Mouse (Mus musculus) testis, adult 2 months (tissue): ENCODE measurements around the gene Nckap5. TPM values are rescaled to one million over a fixed set of nuclear protein-coding genes. Genes with fewer than 3 reads are reported as not detected.

Source experiments
- H3K27ac ChIP-seq: fragments of 200-500 bp; 2 replicates; pipeline ENCODE4 v1.5.1; 2012; ENCODE audit warnings: low read depth, low read length; ENCODE audit not compliant: control insufficient read depth, insufficient read depth
- H3K27me3 ChIP-seq: fragments of 200-500 bp; 2 replicates; pipeline ENCODE4 v1.6.1; 2012; ENCODE audit warnings: mild to moderate bottlenecking, low read length, moderate library complexity; ENCODE audit not compliant: control insufficient read depth, insufficient read depth
- H3K36me3 ChIP-seq: fragments of 200-500 bp; 2 replicates; pipeline ENCODE4 v1.6.1; 2012; ENCODE audit warnings: mild to moderate bottlenecking, low read length; ENCODE audit not compliant: control insufficient read depth, insufficient read depth
- H3K4me1 ChIP-seq: fragments of 200-500 bp; 2 replicates; pipeline ENCODE4 v1.6.1; 2012; ENCODE audit warnings: low read length; ENCODE audit not compliant: control insufficient read depth, insufficient read depth
- H3K4me3 ChIP-seq: fragments of 200-500 bp; 2 replicates; pipeline ENCODE4 v1.5.1; 2012; ENCODE audit warnings: low read depth, mild to moderate bottlenecking, low read length, moderate library complexity, mixed read lengths; ENCODE audit not compliant: control insufficient read depth
- CTCF ChIP-seq: fragments of 200-500 bp; IDR thresholded peaks from 2 replicates; pipeline ENCODE4 v1.5.1; 2012; ENCODE audit warnings: low read depth, mild to moderate bottlenecking, inconsistent platforms, low read length, moderate library complexity; ENCODE audit not compliant: control insufficient read depth, insufficient read depth, insufficient replicate concordance
- POLR2A ChIP-seq: fragments of 200-500 bp; IDR thresholded peaks from 2 replicates; pipeline ENCODE4 v1.6.1; 2012; ENCODE audit warnings: low read depth, mild to moderate bottlenecking, inconsistent platforms, low read length, moderate library complexity; ENCODE audit not compliant: control insufficient read depth
- polyA plus RNA-seq: library from polyadenylated mRNA; depleted of rRNA; stranded (reverse); fragments of >200 nt; gene quantifications from 2 replicates; pipeline ENCODE4 v1.2.3, GENCODE M21; 2012

Gene Nckap5
- polyA plus RNA-seq, 1 experiment: 1.0 TPM

DNA sequence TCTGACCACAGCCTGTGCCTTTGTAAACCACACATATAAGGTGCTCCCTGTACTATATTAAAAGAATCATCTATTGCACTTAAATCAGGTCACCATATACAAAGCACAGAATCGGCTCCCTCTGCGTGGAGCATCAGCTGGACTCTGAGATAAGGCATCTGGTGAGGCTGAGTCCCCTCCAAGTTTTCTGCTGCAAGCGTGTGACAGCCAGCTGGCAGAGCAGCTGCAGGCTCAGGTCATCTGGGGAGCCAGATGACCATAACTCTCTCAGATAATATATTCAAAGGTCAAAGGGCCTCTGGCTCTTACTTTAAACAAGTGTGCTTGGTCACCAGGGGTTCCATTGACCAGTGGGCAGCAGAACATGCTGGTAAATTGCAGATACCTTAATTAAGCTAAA, 233.2 kb downstream of the Nckap5 start:
- no peaks in the 10 kb centered on the region for H3K4me1 ChIP-seq
- no peaks in the 10 kb centered on the region for H3K36me3 ChIP-seq
- no peak overlapping the region for H3K27ac ChIP-seq
- H3K27me3 ChIP-seq: no peaks in the 10 kb centered on the region
- no peak overlapping the region for H3K4me3 ChIP-seq
- TF ChIP-seq CTCF (no peak), POLR2A (no peak)

DNA sequence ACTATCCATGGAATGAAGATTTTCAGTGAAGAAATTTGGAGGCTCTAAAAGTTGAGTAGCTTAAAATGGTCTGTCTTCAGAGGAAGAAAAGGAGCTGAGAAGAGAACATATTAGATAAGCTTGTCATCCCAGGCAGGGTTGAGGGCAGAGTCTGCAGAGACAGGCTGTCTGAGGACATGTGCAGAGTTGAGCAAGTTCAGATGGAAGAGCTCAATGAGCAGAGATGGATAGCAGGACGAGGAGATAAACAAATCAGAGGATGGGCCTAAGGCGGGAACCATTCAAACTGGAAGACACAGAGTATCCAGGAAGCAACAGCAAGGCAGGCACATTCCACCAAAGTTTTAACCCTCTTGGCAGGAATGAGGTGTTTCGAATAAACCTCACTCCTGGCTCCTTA, 235.8 kb downstream of the Nckap5 start:
- no peak for TF ChIP-seq CTCF
- TF ChIP-seq POLR2A: no peak
- H3K27me3 ChIP-seq: no peaks in the 10 kb centered on the region
- no peak overlapping the region for H3K27ac ChIP-seq
- no peak overlapping the region for H3K4me3 ChIP-seq
- no peaks in the 10 kb centered on the region for H3K4me1 ChIP-seq
- no peaks in the 10 kb centered on the region for H3K36me3 ChIP-seq

DNA sequence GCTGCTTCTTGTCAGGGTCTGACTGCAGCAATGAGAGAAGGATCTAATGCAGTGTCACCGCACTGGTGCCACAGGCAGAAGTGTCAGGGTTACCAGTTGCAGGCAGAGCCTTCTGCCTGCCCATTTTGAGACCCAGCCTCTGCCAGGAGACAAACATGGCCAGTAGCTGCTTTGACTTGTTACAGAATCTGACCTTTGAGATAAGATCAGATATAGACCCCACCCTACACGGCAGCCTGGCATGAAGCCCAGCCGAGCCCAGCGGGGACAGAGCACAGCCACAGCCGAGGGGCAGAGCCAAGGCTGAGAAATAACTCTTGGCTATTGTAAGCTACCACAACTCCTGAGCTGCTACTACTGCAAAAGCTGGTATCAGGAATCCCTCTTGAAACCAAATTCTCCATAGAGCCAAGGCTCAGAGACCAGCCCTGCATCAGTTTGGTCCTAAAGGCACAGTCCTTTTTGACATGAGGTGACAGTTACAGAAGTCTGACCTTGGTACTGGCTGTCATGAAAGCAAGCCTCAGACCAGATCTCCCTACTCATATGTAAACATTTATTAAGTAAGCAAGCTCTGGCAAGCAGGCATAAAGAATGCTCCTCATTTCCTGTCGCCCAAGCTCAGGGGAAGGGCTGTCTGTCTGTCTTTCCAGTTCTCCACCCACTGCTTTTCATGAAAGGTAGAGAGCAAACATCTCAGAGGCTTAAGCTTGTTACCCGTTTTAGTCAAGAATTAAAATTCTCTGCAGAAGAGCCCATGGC, 237.4 kb downstream of the Nckap5 start:
- Histone ChIP-seq H3K4me3 (no peak overlapping the region), H3K36me3 (no peaks in the 10 kb centered on the region), H3K27ac (no peak overlapping the region), H3K27me3 (no peaks in the 10 kb centered on the region), H3K4me1 (no peaks in the 10 kb centered on the region)
- no peak for TF ChIP-seq CTCF

DNA sequence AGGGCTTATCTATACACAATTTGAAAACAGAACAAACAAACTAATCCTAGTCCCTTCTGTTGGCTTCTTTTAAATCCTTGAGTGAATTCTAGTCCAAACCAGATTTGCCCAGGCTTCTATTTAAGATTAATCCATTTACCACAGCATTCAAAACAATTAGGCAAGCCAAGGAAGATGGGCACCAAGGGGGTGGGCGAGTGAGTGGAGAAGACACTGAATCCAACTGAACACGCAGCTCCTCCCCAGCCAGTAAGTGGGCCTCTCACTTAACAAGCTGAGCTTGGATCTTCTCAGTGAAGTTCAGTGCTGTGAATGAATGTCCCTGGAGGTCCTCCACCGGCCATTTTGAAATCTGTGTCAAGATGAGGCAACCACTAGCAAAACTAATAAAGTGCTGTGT, 239.7 kb downstream of the Nckap5 start:
- H3K4me1 ChIP-seq: no peaks in the 10 kb centered on the region
- H3K27me3 ChIP-seq: no peaks in the 10 kb centered on the region
- H3K27ac ChIP-seq: no peak overlapping the region
- H3K4me3 ChIP-seq: no peak overlapping the region
- no peak for TF ChIP-seq CTCF
- TF ChIP-seq POLR2A: no peak
- no peaks in the 10 kb centered on the region for H3K36me3 ChIP-seq

DNA sequence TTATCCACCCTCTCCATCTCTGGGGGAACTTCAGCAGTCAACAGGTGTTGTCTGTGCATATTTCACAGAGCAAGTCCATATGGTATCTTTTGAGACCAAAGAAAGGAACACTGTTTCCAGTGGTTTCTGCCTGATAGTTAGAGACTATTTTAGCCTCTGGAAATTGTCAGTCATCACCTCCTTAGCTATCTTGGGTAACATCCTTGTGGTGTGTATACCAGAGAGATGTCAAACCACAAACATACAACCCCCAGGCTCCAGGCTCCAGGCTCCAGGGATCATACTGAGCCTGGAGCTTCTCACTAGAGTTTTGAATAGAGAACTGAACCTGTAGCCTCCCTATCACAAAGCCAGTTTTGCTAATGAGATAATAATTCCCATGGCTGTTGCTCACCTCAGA, 252.4 kb downstream of the Nckap5 start:
- Histone ChIP-seq H3K4me1 (no peaks in the 10 kb centered on the region), H3K27ac (no peak overlapping the region), H3K36me3 (no peaks in the 10 kb centered on the region), H3K27me3 (no peaks in the 10 kb centered on the region), H3K4me3 (no peak overlapping the region)
- TF ChIP-seq CTCF: no peak
- TF ChIP-seq POLR2A: no peak

DNA sequence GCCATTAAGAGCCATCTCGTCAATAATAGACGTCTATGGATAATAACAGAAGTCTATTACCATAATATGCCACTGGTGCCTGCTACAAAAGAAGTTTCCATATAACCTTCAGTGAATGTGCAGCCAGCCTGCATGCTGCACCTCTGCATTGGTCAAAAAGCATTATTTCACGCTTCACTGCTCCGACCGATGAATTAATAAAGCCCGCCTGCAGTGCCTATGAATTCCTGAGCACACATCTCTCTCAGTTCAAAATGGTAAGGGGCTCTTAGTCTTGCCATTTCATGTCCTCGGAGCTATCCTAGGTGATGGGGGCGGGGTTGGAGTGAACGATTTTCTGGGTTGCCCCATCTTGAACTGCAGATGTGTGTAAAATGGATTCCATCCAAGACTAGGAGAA, 256.3 kb downstream of the Nckap5 start:
- TF ChIP-seq CTCF (no peak), POLR2A (no peak)
- Histone ChIP-seq H3K4me3 (no peak overlapping the region), H3K4me1 (no peaks in the 10 kb centered on the region), H3K27me3 (no peaks in the 10 kb centered on the region), H3K36me3 (no peaks in the 10 kb centered on the region), H3K27ac (no peak overlapping the region)

DNA sequence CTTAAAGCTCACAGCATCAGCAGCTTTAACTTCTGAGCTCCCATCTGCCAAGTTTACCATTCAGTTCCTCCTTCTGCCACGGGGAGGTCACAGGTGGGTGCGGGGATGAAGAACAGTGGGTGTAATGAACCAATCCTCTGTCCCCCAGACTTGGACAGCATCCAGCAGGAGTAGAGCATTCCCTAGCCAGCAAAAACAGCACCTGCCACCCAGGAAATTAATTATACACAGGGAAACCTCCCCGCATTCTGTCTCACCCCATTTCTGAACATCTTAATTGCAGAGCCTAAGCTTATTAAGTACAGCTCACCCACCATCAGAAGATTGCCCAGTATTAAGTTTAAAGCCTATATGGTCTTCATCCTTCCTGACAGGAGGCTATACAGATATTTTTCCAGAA, 256.9 kb downstream of the Nckap5 start:
- no peak overlapping the region for H3K4me3 ChIP-seq
- TF ChIP-seq CTCF (no peak), POLR2A (no peak)
- no peaks in the 10 kb centered on the region for H3K36me3 ChIP-seq
- no peaks in the 10 kb centered on the region for H3K4me1 ChIP-seq
- no peak overlapping the region for H3K27ac ChIP-seq
- H3K27me3 ChIP-seq: no peaks in the 10 kb centered on the region

DNA sequence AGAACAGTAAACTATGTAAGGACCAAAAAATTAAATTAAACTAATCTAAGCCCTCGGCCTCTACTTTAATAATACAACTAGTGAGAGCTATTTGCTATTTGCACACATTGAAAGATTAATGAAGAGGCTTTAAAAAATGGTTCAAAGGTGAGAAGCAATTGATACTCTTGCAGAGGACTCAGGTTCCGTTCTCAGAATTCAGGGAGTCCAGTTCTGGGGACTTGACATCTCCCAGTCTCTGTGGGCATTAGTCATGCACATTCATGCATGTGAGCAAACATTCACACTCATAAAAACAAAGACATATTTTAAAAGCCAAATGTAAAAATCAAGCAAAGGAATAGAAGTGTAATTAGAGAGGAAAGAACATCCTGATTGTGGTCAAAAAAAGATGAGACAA, 257.5 kb downstream of the Nckap5 start:
- Histone ChIP-seq H3K36me3 (no peaks in the 10 kb centered on the region), H3K27ac (no peak overlapping the region), H3K4me1 (no peaks in the 10 kb centered on the region), H3K27me3 (no peaks in the 10 kb centered on the region), H3K4me3 (no peak overlapping the region)
- no peak for TF ChIP-seq CTCF
- TF ChIP-seq POLR2A: no peak
